In the genomic region with DNA sequence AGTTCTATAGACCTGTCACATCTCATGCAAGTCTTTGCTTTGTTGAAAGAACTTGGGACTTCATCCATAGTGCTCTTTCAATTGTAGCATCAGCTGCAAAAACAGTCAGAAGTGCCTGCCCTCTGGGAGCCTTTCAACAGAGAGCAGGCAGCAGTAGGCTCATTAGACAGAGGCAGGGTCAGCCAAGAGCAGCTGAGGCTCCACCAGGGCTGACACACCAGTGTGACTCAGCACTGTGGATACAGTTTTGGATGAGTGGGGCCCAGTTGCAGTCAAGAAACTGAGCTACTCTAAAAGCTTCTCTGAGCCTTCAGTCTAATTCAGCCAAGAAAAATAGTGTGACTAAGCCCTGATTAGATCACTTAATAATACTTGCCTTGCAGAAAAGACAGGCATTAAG, we compare ENCODE assay signal across 10 mouse cellular contexts.
DNase-seq lines count a peak whose midpoint lies in the region; ATAC-seq lines count a peak whose summit lies in the region.
"Had no signal": no experiment of that assay in that cellular context is flagged by ENCODE, and none has a peak within 500 bp of the region (broad histone marks: within the 10 kb centered on the region; RNA-seq: fewer than 3 reads in every experiment).

No protein-coding gene starts in this region.

- H3K4me3 ChIP-seq in kidney, embryonic 14.5 days (ENCODE audit: low read length): no peak overlapping the region
- H3K4me3 ChIP-seq in neural tube, embryonic 12.5 days: no peak overlapping the region
- H3K4me3 ChIP-seq: hindbrain, embryonic 15.5 days had no signal

- no peaks in the 10 kb centered on the region for H3K36me3 ChIP-seq in kidney, embryonic 14.5 days (ENCODE audit: control insufficient read depth, insufficient read depth, low read length)
- no peaks in the 10 kb centered on the region for H3K36me3 ChIP-seq in neural tube, embryonic 12.5 days
- H3K36me3 ChIP-seq: hindbrain, embryonic 15.5 days had no signal

- no peak overlapping the region for H3K9ac ChIP-seq in kidney, embryonic 14.5 days (ENCODE audit: low read depth, low read length)
- H3K9ac ChIP-seq in neural tube, embryonic 12.5 days: no peak overlapping the region
- H3K9ac ChIP-seq: hindbrain, embryonic 15.5 days had no signal

- H3K4me2 ChIP-seq in kidney, embryonic 14.5 days (replicated peaks; ENCODE audit: low read depth, low read length): no peak overlapping the region
- H3K4me2 ChIP-seq in neural tube, embryonic 12.5 days (replicated peaks): no peak overlapping the region
- H3K4me2 ChIP-seq: hindbrain, embryonic 15.5 days had no signal

- no peaks in the 10 kb centered on the region for H3K27me3 ChIP-seq in kidney, embryonic 14.5 days (ENCODE audit: control insufficient read depth, insufficient read depth, low read length)
- no peaks in the 10 kb centered on the region for H3K27me3 ChIP-seq in neural tube, embryonic 12.5 days (replicated peaks)
- H3K27me3 ChIP-seq: hindbrain, embryonic 15.5 days had no signal

- no peaks in the 10 kb centered on the region for H3K9me3 ChIP-seq in kidney, embryonic 14.5 days (ENCODE audit: control insufficient read depth, low read length)
- H3K9me3 ChIP-seq in neural tube, embryonic 12.5 days: no peaks in the 10 kb centered on the region
- H3K9me3 ChIP-seq: hindbrain, embryonic 15.5 days had no signal

- ATAC-seq in kidney, embryonic 14.5 days (ENCODE audit: low FRiP score, low TSS enrichment): peak; percentile 62; the same call in 1 of the 2 replicates
- ATAC-seq in neural tube, embryonic 12.5 days (ENCODE audit: low FRiP score, low read depth): 0 out of 2 replicates have a peak, but pooled peaks have one; percentile 58
- no peak for ATAC-seq in granulocyte monocyte progenitor cell, adult 5-6 weeks (replicated peaks; ENCODE audit: poor library complexity, severe bottlenecking)
- no peak for ATAC-seq in erythroblast, adult 5-6 weeks (replicated peaks; ENCODE audit: low FRiP score, poor library complexity, severe bottlenecking)

- no peak for DNase-seq in kidney, adult 9 months
- peak; percentile 61 for DNase-seq in adrenal gland, postnatal 14 days
- peak; percentile 58 for DNase-seq in gastrocnemius, postnatal 25 days
- no peak for DNase-seq in layer of hippocampus, postnatal 10 days (ENCODE audit: low spot score in 2 of 2)
- DNase-seq: cerebellum, adult 8-10 months had no signal

- H3K4me1 ChIP-seq in kidney, embryonic 14.5 days (ENCODE audit: control insufficient read depth, insufficient read depth, low read length): no peaks in the 10 kb centered on the region
- H3K4me1 ChIP-seq in neural tube, embryonic 12.5 days: no peaks in the 10 kb centered on the region
- H3K4me1 ChIP-seq: hindbrain, embryonic 15.5 days had no signal

- H3K27ac ChIP-seq in kidney, embryonic 14.5 days (ENCODE audit: low read depth, low read length): no peak overlapping the region
- no peak overlapping the region for H3K27ac ChIP-seq in neural tube, embryonic 12.5 days
- H3K27ac ChIP-seq: hindbrain, embryonic 15.5 days had no signal

Comparison
In these comparisons a context has a peak if more than half of its experiments do, and no peak if none do; other contexts are left out.
1. ATAC-seq: peak in kidney, embryonic 14.5 days (single experiment) and neural tube, embryonic 12.5 days (single experiment); none in granulocyte monocyte progenitor cell, adult 5-6 weeks (single experiment) and erythroblast, adult 5-6 weeks (single experiment).
2. DNase-seq: peak in adrenal gland, postnatal 14 days (single experiment) and gastrocnemius, postnatal 25 days (single experiment); none in kidney, adult 9 months (single experiment) and layer of hippocampus, postnatal 10 days (0 of 2).